Mouse (Mus musculus): ENCODE data around the gene Gm13083.
"Not testable (repeated sequence)": the region's sequence is repeated elsewhere in the genome, so short reads cannot be mapped to it uniquely, and the experiment has no call there.

The Gm13083 gene
- long read RNA-seq, experiment 1 = 0 reads
- long read RNA-seq, experiment 2 = 0 reads

DNA sequence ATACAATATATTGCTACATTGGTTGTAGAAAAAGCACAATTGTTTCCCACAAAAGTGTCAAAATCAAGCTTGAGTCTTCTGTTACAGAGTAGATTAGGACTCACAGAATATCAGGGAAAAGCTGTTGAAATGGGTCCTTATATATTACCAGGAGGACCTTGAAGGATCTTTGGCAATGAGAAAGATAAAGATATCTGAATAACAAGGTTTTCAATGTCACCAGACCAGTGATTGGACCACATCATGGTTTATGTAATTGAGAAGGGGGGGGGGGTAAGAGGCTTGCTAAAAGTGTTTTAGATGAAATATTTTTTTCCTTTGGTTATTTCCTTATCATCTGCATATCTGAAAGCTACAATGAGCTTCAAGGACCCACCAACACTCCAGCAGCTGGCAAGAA is at the start of gene Gm13083:
Gene Gm13083 (plus strand): TSS at position 301 of the 400 bp plus-strand sequence.
- intact Hi-C loops (cut with DNase I) = loop anchor here (5.0 kb wide), 1 partner anchor 283 kb away; no protein-coding TSS in a partner anchor

DNA sequence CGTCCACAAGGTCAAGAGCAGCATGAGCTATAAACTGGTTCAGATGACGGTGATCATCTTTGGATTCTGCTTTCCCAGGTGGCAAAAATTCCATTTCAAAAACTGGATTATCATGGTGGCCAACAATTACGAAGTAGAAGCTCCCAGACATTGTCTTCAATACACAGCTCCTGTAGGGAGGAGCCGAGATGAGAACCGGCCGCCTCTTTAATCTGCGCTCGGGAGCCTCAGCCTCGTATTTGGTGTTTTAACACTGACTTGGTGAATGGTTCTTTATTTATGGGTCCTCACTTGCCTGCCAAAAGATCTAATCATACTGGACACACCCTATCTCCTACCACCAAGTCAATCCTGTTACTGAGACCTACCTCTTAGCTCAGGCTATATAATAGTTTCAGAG is 2.9 kb upstream of the Gm13083 start:
- intact Hi-C loops (cut with DNase I) = not testable (repeated sequence)

DNA sequence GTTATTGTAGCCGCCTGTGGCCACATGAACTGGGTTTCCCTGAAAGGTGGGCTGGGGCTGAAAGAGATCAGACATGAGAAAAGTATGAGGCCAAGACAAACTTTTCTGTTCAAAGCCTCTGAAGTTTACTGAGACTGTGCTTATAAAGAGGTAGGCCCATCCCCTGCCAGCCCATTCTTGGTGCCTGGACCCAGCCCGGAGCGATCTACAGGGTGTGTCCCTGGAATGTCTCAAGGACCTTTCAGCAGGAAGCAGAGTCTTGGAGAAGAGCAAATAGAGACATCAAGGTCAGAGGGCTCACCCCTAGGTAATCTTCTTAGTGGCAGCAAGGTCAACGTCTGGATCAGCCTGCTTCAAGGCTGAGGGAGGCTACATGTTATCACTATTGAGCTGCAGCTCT is 3.3 kb downstream of the Gm13083 start:
- intact Hi-C loops (cut with DNase I) = loop anchor here (5.0 kb wide), 1 partner anchor 279 kb away; no protein-coding TSS in a partner anchor

DNA sequence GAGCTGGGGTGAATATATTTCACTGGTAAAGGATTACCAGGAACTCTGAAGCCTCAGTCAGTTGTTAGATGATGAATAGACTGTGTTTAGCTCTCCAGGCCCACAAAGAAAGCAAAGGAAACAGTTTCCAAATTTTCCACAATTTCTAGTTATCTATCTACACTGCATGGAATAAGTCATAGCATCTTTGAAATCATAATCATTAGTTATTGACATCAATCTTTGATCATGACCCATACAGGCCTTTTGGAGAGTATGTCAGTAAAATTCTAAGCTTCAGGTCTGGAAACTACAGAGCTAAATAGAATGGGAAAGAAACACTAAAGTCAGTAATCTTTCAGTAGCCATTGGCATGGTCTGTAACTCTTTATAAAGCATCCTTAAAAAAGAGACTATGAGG is 42.3 kb downstream of the Gm13083 start, which contains the start of gene Gm13088:
Gene Gm13088 (minus strand): TSS at position 101 of the 400 bp plus-strand sequence.
- intact Hi-C loops (cut with DNase I) = not testable (repeated sequence)
